Mouse (Mus musculus) testis, adult 2 months (tissue): ENCODE measurements around the gene Prss3.

Source experiments
- CTCF ChIP-seq: fragments of 200-500 bp; IDR thresholded peaks from 2 replicates; pipeline ENCODE4 v1.5.1; 2012; ENCODE audit warnings: low read depth, mild to moderate bottlenecking, inconsistent platforms, low read length, moderate library complexity; ENCODE audit not compliant: control insufficient read depth, insufficient read depth, insufficient replicate concordance
- POLR2A ChIP-seq: fragments of 200-500 bp; IDR thresholded peaks from 2 replicates; pipeline ENCODE4 v1.6.1; 2012; ENCODE audit warnings: low read depth, mild to moderate bottlenecking, inconsistent platforms, low read length, moderate library complexity; ENCODE audit not compliant: control insufficient read depth

GRCm38 (mm10) chr6:41386781-41387180, 9.3 kb upstream of the Prss3 start:
- TF ChIP-seq CTCF (no peak), POLR2A (no peak)
